Mouse (Mus musculus) heart, embryonic 16.5 days (tissue): ENCODE results near the gene Tmem136. TPM values are rescaled to one million over a fixed set of nuclear protein-coding genes. Genes with fewer than 3 reads are reported as not detected.

Experiments
- ATAC-seq: fragments of 200-750 bp; cut with Nextera tagmentation; replicated peaks from 2 replicates; pipeline ENCODE4 v1.8.0; 2017; ENCODE audit warnings: moderate number of reproducible peaks; ENCODE audit not compliant: insufficient read depth, low FRiP score; ENCODE audit errors: extremely low read depth
- H3K27ac ChIP-seq: fragments of 300-500 bp; sonication (generic); 2 replicates; pipeline ENCODE4 v1.5.1; 2014; ENCODE audit warnings: mild to moderate bottlenecking, low read length, control low read depth, moderate library complexity
- H3K27me3 ChIP-seq: fragments of 300-500 bp; sonication (generic); 2 replicates; pipeline ENCODE4 v1.6.1; 2014; ENCODE audit warnings: low read length, mixed read lengths; ENCODE audit not compliant: control insufficient read depth, insufficient read depth
- H3K36me3 ChIP-seq: fragments of 300-500 bp; sonication (generic); 2 replicates; pipeline ENCODE4 v1.6.1; 2014; ENCODE audit not compliant: control insufficient read depth, insufficient read depth
- H3K4me1 ChIP-seq: fragments of 300-500 bp; sonication (generic); 2 replicates; pipeline ENCODE4 v1.6.1; 2014; ENCODE audit warnings: low read length, mixed read lengths; ENCODE audit not compliant: control insufficient read depth, insufficient read depth
- H3K4me2 ChIP-seq: fragments of 300-500 bp; sonication (generic); 2 replicates; pipeline ENCODE4 v1.6.1; 2014; ENCODE audit warnings: low read depth, mild to moderate bottlenecking, control low read depth, low read length
- H3K4me3 ChIP-seq: fragments of 300-500 bp; sonication (generic); 2 replicates; pipeline ENCODE4 v1.5.1; 2014; ENCODE audit warnings: mild to moderate bottlenecking, control low read depth, low read length
- H3K9ac ChIP-seq: fragments of 300-500 bp; sonication (generic); 2 replicates; pipeline ENCODE4 v1.6.1; 2014; ENCODE audit warnings: low read length, control low read depth
- H3K9me3 ChIP-seq: fragments of 300-500 bp; sonication (generic); replicated peaks from 2 replicates; pipeline ENCODE4 v1.6.1; 2016; ENCODE audit warnings: low read length; ENCODE audit not compliant: control insufficient read depth
- WGBS: fragments of 180-500 bp; shearing (Covaris S2); extraction: QIAGEN DNeasy Blood & Tissue Kit; methylation state at CpG from one replicate; pipeline ENCODE4 v1.1.7; 2014; 5-methylcytosine and 5-hydroxymethylcytosine counted together
- polyA plus RNA-seq: library from polyadenylated mRNA; unstranded; fragments of >200 nt; fragmentation: Nextera tagmentation; extraction: Ambion mirVana; gene quantifications from 2 replicates; pipeline ENCODE4 v1.2.1, GENCODE M21; 2015

Tmem136 gene
- polyA plus RNA-seq, 1 experiment from 2014 or later: 14.1 TPM

DNA sequence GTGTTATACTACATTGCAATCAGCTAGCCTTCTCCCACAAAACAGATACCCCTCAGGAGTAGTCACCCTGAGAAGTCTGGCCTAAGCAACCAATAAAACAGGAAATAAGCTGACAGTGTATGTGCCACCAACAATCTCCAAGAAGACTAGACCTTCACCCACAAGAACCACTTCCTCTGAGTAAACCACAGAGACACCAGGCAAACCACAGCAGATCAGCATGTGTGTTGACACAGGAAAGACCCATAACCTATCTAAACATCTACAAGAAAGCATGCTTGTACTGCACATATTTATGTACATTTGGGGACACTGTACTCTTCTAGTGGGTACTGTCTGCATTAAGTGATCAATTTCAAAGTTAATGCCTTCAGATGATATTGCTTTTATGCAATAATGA, 20.0 kb downstream of the Tmem136 start:
- H3K9me3 ChIP-seq: no peaks in the 10 kb centered on the region
- no peaks in the 10 kb centered on the region for H3K27me3 ChIP-seq
- H3K4me3 ChIP-seq: no peak overlapping the region
- H3K4me1 ChIP-seq: peaks cover 11% of the 10 kb centered on the region
- no peak for ATAC-seq
- H3K27ac ChIP-seq: no peak overlapping the region
- no peak overlapping the region for H3K9ac ChIP-seq
- H3K4me2 ChIP-seq: no peak overlapping the region
- H3K36me3 ChIP-seq: no peaks in the 10 kb centered on the region

DNA sequence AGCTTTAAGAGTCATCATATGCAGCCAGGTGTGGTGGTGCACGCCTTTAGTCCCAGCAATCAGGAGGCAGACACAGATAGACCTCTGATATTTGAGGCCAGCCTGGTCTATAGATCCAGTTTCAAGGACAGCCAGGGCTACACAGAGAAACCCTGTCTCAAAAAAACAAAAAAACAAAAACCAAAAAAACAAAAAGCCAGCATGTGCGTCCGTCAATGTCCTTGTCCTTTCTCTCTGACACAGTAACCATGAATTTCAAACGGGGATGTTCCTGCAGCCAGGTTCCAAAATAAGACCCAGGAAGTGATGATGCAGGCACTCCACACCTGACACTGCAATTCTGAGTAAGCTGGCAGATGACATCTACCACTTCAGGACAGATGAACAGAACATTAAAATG, 21.5 kb downstream of the Tmem136 start:
- no peak overlapping the region for H3K4me2 ChIP-seq
- WGBS: 75% methylated on average over 4 of the region's 4 CpGs
- no peak overlapping the region for H3K9ac ChIP-seq
- no peaks in the 10 kb centered on the region for H3K36me3 ChIP-seq
- no peaks in the 10 kb centered on the region for H3K27me3 ChIP-seq
- ATAC-seq: no peak
- H3K27ac ChIP-seq: no peak overlapping the region
- H3K9me3 ChIP-seq: no peaks in the 10 kb centered on the region
- no peak overlapping the region for H3K4me3 ChIP-seq
- peaks cover 14% of the 10 kb centered on the region for H3K4me1 ChIP-seq

DNA sequence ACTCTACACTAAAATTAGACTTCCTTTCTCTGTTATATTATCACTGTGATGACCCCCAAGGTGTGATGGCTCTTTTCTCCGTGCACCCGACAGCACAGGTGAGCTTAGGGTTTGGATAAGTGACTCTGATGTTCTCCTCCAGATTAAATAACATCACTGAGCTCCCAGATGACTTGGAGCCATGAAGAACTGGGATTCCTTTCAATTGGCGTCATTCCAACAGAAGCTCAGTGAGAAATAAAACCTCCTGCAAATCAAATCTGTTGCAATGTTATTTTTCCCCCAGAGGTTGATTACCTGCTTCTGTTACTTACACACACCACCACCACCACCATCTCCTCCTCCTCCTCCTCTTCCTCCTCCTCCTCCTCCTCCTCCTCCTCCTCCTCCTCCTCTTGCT, 22.6 kb downstream of the Tmem136 start:
- H3K4me1 ChIP-seq: peaks cover 12% of the 10 kb centered on the region
- no peak overlapping the region for H3K9ac ChIP-seq
- no peak overlapping the region for H3K4me2 ChIP-seq
- no peaks in the 10 kb centered on the region for H3K27me3 ChIP-seq
- 0 out of 2 replicates have a peak, but pooled peaks have one; percentile 29 for ATAC-seq
- WGBS: 45% methylated on average over 3 of the region's 3 CpGs
- H3K36me3 ChIP-seq: no peaks in the 10 kb centered on the region
- no peaks in the 10 kb centered on the region for H3K9me3 ChIP-seq
- H3K27ac ChIP-seq: no peak overlapping the region
- no peak overlapping the region for H3K4me3 ChIP-seq

- no peak overlapping the region for H3K4me3 ChIP-seq
- H3K4me2 ChIP-seq: no peak overlapping the region
- H3K9me3 ChIP-seq: no peaks in the 10 kb centered on the region
- no peak for ATAC-seq
- peak overlapping the region; percentile 48 for H3K27ac ChIP-seq
- no peaks in the 10 kb centered on the region for H3K27me3 ChIP-seq
- peaks cover 28% of the 10 kb centered on the region for H3K4me1 ChIP-seq
- no peaks in the 10 kb centered on the region for H3K36me3 ChIP-seq
- 50% methylated on average over 1 of the region's 1 CpGs for WGBS
- H3K9ac ChIP-seq: no peak overlapping the region
Measured at GRCm38 (mm10) chr9:43085686-43086285, 30.6 kb downstream of the Tmem136 start.

DNA sequence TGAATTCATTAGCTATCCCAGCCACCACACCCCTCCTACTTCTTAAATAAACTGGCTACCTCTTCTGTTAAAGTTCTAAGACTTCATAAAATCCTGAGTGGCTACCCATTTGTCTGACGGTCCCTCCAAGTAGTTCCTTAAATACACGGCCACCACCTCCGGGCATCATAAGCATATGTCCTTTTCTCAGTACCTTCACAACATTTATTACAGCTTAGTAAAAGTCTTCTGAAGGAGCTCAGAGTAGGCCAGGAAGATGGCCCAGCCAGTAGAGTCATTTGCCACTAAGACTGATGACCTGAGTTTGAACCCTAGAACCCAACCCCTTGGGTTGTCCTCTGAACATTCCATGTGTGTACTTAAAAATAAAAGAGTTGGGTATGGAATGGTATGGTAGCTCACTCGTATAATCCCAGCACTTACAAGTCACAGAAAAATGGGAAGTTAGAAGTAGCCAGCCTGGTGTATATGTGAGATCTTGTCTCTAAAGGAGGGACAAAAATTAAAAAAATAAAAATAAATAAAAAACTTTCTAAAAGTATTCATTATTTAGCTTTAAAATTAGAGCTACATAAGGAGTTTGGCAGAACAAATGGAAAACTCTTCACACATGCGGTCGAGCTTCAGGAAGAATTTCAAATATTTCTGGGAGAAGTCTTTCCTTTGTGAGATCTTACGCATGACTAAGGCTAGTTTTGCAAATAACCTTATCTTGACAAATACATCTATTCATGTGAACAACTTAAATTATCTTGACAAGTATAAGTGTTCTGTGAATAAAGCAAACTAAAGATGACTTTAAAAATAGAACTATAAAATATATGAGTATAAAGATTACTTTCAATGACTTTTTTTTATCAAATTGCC, 31.6 kb downstream of the Tmem136 start:
- Histone ChIP-seq H3K9me3 (no peaks in the 10 kb centered on the region), H3K4me1 (peaks cover 33% of the 10 kb centered on the region), H3K36me3 (no peaks in the 10 kb centered on the region), H3K27ac (peak overlapping the region; percentile 48), H3K4me2 (no peak overlapping the region), H3K9ac (no peak overlapping the region), H3K4me3 (no peak overlapping the region), H3K27me3 (no peaks in the 10 kb centered on the region)
- ATAC-seq: no peak
- 55% methylated on average over 7 of the region's 7 CpGs for WGBS

- no peak overlapping the region for H3K27ac ChIP-seq
- no peaks in the 10 kb centered on the region for H3K27me3 ChIP-seq
- H3K4me1 ChIP-seq: peaks cover 33% of the 10 kb centered on the region
- no peak overlapping the region for H3K9ac ChIP-seq
- ATAC-seq: no peak
- no peaks in the 10 kb centered on the region for H3K9me3 ChIP-seq
- no peaks in the 10 kb centered on the region for H3K36me3 ChIP-seq
- no peak overlapping the region for H3K4me3 ChIP-seq
- WGBS: 61% methylated on average over 7 of the region's 7 CpGs
- no peak overlapping the region for H3K4me2 ChIP-seq
Measured at GRCm38 (mm10) chr9:43083441-43084055, 32.8 kb downstream of the Tmem136 start.

DNA sequence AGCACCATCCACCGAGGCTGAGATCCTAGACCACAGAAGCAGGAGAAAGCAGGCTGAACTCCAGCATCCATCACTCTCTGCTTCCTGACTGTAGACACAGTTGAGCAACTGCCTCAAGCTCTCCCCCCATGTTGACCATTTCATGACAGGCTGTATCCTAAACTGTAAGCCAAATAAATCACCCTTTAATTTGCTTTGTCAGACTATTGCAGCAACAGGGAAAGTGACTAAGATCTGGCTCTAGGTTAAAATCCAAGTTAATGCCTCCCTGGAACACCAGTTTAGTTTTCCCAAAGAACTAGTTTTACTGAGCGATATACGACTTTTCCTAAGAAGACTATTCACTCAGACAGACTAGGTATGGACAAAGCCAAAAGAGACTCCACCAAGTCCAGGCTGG, 37.7 kb downstream of the Tmem136 start:
- Histone ChIP-seq H3K36me3 (no peaks in the 10 kb centered on the region), H3K4me1 (peaks cover 20% of the 10 kb centered on the region), H3K9ac (no peak overlapping the region), H3K27me3 (no peaks in the 10 kb centered on the region), H3K4me3 (no peak overlapping the region), H3K27ac (no peak overlapping the region), H3K9me3 (no peaks in the 10 kb centered on the region), H3K4me2 (no peak overlapping the region)
- ATAC-seq: no peak
- WGBS: 90% methylated on average over 3 of the region's 3 CpGs

DNA sequence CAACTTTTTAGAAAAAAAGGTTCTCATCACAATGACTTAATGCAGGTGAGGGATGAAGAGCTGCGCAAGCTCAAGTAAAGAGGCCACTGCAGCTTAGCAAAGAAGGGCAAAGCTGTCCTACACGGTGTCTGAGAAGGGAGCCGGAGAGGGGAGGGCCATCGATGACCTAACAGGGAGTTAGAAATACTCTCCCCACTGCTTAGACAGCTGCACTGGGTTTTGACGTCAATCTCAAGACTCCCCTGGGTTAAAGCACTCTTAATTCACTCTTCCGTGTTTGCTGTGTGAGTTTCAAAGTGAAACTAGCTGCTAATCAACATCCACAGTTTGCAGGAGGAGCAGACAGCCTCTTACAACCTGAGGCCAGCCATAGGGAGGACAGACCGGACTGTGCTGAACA, 40.2 kb downstream of the Tmem136 start:
- Histone ChIP-seq H3K9me3 (no peaks in the 10 kb centered on the region), H3K27ac (no peak overlapping the region), H3K4me3 (no peak overlapping the region), H3K9ac (no peak overlapping the region), H3K36me3 (no peaks in the 10 kb centered on the region), H3K4me2 (no peak overlapping the region), H3K4me1 (peaks cover 22% of the 10 kb centered on the region), H3K27me3 (no peaks in the 10 kb centered on the region)
- ATAC-seq: no peak
- 62% methylated on average over 7 of the region's 7 CpGs for WGBS

DNA sequence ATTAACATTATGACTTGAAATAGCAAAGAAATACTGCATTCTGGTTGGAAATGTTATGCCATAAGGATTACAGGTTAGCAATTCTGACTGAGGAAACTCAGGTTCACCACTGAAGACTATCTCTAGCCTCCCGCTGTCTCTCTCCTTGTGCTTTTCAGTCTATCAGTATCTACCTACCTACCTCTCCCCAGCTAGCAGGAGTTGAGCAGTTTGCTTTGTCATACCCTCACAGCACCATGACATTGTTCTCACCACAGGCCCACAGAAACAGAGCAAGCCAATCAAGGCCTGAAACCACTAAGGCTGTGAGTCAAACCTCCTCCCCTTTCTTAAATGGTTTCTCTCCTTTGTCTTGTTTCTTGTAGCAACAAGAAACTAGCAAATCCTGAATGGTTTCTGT, 41.8 kb downstream of the Tmem136 start:
- Histone ChIP-seq H3K4me2 (no peak overlapping the region), H3K27me3 (no peaks in the 10 kb centered on the region), H3K36me3 (no peaks in the 10 kb centered on the region), H3K9me3 (no peaks in the 10 kb centered on the region), H3K4me1 (peaks cover 18% of the 10 kb centered on the region), H3K4me3 (no peak overlapping the region), H3K27ac (no peak overlapping the region), H3K9ac (no peak overlapping the region)
- no peak for ATAC-seq
- WGBS: 100% methylated on average over 1 of the region's 1 CpGs
